Mouse (Mus musculus): Measurements from ENCODE around the gene Deaf1.

The Deaf1 gene

GRCm38 (mm10) chr7:141339215-141339920, 11.9 kb upstream of the Deaf1 start:
- no peak for DNase-seq

DNA sequence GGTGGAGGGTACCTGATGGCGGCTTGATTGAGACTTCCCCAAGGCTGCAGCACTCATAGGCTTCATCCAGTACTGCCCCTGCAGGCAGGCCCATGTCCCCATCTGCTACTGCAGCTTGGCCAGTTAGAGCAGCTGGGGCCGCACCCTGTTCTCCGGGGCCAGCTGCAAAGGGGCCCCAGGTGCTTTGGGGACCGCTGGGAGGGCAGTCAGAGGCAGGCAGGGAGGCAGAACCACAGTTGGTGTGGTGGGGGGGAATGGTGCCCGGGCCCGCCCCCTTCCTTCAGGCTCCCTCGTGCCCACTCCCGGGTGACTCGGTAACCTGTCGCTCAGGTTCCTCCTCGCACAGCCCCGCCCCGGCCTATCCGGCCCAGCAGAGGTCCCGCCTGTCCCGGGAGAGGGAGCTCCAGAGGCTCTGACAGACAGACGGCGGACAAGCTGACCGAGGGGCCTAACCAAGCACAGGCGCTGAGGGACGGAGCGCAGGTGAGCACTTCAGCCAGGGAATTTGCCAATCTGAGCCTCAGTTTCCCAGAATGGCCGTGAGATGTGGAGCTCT, 11.2 kb upstream of the Deaf1 start, which contains the start of gene Eps8l2:
Gene Eps8l2, plus strand, starts transcription at position 305 of the 556 bp plus-strand sequence.
- peak; percentile 30 for DNase-seq

DNA sequence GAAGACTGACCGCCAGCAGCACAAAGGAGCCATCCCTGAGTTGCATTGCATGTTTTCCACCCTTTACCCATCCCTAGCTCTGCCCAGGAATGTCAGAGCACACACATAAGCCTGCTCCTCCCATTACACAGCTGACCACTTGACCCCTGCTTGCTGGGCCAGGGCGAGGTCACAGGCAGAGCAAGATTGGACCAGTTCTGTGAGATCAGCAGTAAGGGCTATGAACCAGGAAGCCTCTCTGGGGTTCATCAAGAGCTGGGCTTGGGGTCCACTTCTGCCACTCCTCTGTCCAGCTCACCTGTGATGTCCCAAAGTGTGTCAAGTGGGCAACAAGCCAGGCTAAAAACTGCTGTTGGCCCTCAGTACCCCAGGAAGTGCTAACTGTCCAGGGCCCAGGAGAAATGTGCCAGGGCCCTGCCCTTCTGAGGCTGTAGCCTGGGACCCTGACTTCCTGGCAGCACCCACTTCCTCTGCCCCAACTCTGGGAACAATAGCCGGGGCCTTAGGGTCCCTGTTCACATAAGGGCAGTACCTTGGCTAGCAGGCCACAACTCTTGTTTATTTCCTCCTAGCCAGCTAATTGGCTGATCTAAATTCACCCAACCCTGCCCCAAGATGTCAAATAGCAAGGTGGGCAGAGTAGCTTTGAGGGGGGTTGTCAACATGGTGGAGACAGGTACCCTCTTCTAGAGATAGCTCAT, 10.4 kb upstream of the Deaf1 start:
- no peak for DNase-seq

DNA sequence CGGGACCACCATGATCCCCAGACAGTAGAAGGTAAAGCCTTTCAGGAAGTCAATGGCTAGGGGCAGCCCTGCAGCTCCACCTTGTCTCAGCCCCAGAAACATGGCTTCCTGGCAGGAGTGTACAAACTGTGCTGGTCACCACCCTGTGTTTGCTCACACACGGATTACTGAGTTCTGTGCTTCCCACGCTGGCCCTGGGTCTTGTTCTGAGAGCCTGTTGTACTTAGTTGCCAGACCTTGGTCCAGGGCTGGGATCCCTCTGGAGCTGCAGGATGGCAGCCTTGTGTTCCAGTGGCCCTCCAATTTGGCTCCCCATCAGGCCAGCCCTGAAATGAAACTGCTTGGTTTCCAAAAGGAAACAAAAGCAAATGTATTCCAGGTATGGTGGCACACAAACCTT, 8.8 kb upstream of the Deaf1 start:
- DNase-seq: no peak

DNA sequence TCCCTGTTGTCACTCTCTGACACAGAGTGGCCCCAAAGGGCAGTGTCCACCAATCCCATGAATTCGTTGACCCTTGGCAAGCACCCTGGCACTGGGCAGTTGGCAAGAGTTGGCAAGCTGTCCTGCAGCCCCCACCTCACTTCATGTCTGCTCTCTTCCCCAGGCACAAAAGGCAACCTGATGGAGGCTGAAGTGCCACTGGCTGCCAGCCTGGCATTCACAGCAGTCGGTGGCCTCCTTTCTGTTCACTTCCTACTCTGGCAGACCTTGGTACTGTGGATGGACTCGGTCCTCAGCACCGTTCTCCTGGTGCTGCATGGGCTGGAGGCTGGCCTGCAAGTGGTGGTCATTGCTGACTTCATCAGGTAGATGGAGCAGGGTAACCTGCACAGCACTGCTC, 8.2 kb upstream of the Deaf1 start:
- no peak for DNase-seq

DNA sequence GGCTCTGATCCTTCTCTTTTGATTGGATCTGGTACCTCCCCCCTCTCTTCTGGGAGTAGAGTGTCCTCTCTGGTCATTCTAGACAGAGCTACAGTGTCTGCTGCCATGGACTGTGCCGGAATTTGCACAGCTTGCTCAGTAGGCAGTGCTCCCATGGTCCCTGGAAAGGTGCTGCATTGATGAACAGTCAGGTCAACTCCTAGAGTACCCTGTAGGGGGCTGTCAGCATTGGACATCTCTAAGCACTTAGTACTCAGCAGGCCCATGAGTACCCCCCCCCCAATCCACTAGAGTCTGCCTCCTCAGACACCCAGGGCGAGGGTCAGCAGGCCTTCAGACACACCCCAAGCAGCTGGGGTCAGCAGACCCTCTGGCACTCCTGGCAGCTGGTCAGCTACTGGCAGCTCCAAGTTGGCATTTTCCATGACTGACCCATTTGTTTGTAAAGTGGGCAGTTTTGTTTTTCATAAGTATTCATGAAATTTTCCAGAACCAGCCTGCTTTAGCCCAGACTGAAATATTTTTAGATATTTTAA, 7.6 kb upstream of the Deaf1 start:
- DNase-seq: no peak

DNA sequence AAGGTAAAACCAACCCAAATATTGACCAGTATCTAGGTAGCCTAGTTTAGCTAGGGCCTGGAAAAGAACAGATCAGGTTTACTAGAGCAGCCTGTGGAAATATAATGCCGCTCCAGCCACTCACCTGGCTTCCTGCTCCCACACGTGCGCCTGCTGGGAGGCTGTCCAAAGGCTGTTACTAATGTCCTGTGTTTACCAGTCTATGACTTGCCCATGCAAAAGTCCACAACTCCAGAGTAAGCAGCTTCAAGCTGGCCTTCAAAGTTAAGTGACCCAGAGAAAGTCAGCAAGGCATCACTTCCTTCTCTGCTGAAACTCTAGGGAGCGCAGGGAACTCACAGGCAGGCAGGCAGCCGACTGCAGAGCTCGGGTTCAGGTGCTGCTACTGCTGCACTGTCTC, 4.5 kb upstream of the Deaf1 start:
- DNase-seq: no peak

DNA sequence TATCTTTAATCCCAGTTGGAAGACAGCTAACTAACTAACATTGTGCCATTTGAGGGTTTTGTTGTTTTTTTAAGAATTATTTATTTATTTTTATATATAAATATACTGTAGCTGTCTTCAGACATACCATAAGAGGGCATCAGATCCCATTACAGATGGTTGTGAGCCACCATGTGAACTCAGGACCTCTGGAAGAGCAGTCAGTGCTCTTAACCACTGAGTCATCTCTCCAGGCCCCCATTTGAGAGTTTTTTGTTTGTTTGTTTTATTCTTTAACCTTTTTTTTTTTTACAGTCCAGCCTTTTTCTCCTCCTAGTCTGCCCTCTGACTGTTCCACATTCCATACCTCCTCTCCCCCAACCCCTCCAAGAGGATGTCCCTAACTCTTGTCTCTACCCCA, 3.2 kb upstream of the Deaf1 start:
- no peak for DNase-seq

DNA sequence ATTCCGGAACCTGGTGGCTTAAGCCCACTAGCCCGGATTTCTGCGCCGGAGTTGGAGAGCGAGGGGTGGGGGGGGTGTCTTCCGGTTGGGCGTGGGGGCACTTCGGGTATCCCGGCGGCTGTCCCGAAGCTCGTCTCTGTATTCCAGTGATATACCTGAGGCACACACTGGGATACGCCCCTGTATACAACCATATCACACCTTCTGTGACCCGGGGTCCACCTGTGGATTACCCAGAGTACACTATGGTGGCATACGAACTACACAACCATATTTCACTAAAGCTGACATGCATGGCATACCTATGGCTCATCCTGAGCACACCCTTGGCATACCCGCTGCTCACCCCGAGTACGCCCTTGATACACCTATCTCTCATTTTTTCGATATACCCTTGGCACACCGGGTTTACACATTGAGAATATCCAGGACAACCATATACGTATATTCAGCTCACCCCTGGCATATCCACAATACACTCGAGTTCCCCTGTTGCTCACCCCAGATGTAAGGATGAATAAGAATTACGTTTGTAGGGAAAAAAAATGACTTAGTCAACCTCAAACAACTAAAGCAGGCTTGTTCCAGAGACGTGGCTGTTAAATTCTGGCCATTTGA, 992 bp upstream of the Deaf1 start:
- DNase-seq: no peak

DNA sequence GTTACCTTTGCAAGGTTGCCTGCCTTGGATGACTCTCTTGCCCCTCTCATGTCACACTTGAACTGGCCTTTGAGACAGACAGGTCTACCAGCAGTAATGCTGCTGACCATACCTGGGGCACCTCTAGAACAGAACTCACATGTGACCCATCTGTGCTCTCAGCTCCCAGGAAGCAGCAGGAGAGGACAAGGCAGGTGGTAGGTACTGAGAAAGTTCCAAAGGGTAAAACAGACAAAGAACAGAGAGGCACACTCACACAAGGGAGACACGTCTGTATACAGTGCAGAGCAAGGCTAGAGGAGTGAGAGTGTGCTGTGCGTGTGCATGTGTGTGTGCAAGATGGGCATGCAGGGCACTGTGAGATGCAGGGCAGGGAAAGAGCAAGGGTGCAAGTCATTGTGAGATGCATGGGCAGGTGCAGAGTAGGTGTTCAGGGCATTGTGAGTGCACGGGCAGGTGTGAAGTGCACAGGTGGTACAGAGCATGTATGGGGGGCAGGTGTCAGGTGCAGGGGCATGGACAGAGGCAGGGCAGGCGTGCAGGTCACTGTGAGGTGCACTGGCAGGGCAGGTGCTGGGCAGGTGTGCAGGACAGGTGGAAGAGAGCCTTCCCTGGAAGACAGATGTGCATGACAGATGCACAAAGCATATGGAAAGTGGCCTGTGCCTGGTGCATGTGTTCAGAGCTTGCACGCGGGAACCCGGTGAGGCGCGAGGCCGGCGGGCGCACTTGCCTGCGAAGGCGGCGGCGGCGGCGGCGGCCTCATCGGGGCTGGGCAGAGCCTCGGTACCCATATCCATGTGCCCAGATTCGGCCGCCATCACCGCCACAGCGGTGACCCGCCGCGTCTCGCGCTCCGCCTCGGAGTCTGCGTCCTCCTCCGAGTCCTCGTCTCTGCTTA, 694 bp downstream of the Deaf1 start:
- peak; percentile 65 for DNase-seq

DNA sequence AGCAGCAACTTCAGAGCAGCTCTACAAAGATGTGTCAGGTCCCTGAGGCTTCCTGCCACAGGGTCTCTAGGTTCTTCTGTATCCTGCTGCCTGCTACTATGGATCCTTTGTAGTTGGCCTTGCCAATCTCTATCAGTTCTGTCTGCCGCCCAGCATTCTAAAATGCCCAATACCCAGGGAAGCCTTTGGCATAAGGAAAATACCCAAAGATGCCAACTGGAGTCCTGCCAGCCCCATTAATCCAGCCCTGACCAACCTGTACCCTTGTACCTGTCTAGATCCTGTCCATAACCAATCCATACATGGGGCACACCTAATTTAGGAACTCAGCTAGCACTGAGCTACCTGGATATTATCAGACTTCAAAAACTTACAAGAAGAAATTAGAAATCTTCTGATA, 2.8 kb downstream of the Deaf1 start:
- no peak for DNase-seq

GRCm38 (mm10) chr7:141319446-141319845, 8.0 kb downstream of the Deaf1 start:
- DNase-seq: no peak

DNA sequence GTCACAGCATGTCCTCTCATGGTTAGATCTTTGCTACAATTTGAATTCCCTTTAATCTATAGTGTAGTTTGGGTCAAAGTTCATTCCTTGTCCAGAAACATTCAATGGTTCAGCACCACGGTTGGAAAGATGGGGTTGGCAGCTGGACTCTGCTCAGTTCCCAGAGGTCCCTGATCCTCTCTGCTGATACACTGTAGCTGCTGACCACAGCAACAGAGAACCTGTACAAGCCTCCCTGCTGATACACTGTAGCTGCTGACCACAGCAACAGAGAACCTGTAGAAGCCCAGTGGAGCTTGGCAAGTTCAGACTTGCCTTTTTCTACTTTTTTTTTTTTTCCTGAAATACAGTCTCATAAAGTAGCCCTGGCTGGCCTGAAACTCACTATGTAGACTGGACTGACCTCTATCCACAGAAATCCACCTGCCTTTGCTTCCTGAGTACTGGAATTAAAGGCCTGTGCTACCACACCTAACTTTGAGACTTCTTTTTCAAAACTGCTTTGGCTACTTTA, 9.8 kb downstream of the Deaf1 start:
- no peak for DNase-seq

- DNase-seq: peak; percentile 74
These were observed 11.5 kb downstream of the Deaf1 start for GRCm38 (mm10) chr7:141315974-141316373.

- no peak for DNase-seq
These were observed 12.4 kb downstream of the Deaf1 start for GRCm38 (mm10) chr7:141315076-141315475.

GRCm38 (mm10) chr7:141314416-141314815, 13.1 kb downstream of the Deaf1 start:
- no peak for DNase-seq

GRCm38 (mm10) chr7:141304537-141304936, 23.0 kb downstream of the Deaf1 start:
- DNase-seq: no peak

DNA sequence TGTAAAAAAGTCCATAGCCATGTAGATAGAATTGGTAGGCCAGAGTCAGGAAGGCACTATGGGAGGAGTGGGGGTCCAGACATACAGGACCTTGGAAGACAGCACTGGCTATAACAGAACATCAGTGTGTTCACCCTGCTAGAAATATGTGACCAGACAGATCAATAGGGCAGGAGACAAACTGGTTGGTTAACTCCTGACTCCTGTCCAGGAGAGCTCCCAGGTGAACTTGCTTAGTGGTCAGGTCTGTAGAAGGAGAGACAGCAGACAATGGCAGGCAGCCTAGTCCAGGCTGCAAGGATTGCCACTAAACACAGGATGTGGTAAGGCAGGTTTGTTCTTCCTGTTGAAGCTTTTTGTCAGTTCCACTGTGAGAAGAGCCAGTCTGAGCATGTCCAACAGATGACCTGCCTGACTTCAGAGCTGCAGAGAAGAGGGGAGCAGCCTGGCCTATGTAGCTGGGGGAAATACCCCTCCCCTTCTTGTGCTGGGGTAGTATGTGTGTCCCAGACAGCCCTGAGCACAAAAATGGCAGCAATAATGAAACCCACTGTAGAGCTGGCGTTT, 24.7 kb downstream of the Deaf1 start:
- DNase-seq: peak; percentile 52

GRCm38 (mm10) chr7:141301386-141301785, 26.1 kb downstream of the Deaf1 start:
- DNase-seq: no peak

- no peak for DNase-seq
These were observed 28.3 kb downstream of the Deaf1 start for GRCm38 (mm10) chr7:141299175-141299574.

- DNase-seq: no peak
These were observed 29.4 kb downstream of the Deaf1 start for GRCm38 (mm10) chr7:141297926-141298650.
